Mouse (Mus musculus): ENCODE results near the gene Taf6. TPM values are rescaled to one million over a fixed set of nuclear protein-coding genes. Genes with fewer than 3 reads are reported as not detected.
A peak's percentile ranks its signal among the peaks of the same experiment; 100 is the strongest.
"Not testable (repeated sequence)": the region's sequence is repeated elsewhere in the genome, so short reads cannot be mapped to it uniquely, and the experiment has no call there.

The Taf6 gene
- polyA plus RNA-seq, 1 experiment from 2014 or later: 109 TPM

DNA sequence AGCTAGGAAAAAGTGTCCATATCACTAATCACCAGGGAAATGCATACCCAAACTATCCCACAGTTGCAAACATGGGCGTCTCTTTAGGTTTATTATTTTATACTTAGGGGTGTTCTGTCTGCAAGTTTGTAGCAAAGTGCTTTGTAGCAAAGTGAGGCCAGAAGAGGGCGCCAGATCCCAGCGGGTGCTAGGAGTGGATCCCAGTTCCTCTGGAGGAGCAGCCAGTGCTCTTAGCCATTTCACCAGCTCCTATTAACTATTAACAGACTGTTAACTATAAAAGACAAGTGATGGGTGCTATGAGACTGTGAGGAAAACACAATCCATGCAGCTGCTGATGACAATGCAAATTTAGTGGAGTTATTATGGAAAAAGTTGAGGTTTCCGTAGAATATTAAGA, 34.9 kb upstream of the Taf6 start:
- Histone ChIP-seq H3K4me1 (ENCODE audit: control insufficient read depth, insufficient read depth, low read length) (no peaks in the 10 kb centered on the region), H3K4me3 (ENCODE audit: low read length) (no peak overlapping the region), H3K27ac (ENCODE audit: low read depth, low read length) (no peak overlapping the region), H3K4me2 (replicated peaks; ENCODE audit: low read depth, low read length) (no peak overlapping the region), H3K36me3 (ENCODE audit: control insufficient read depth, insufficient read depth, low read length) (no peaks in the 10 kb centered on the region), H3K27me3 (ENCODE audit: control insufficient read depth, insufficient read depth, low read length) (no peaks in the 10 kb centered on the region), H3K9ac (ENCODE audit: low read depth, low read length) (no peak overlapping the region), H3K9me3 (ENCODE audit: control insufficient read depth, low read length) (peaks cover 2% of the 10 kb centered on the region; the same call in 1 of the 2 replicates)
- 26% methylated on average over 4 of the region's 4 CpGs for WGBS
- 0 out of 2 replicates have a peak, but pooled peaks have one; percentile 52 for ATAC-seq (ENCODE audit: low FRiP score, low TSS enrichment)

DNA sequence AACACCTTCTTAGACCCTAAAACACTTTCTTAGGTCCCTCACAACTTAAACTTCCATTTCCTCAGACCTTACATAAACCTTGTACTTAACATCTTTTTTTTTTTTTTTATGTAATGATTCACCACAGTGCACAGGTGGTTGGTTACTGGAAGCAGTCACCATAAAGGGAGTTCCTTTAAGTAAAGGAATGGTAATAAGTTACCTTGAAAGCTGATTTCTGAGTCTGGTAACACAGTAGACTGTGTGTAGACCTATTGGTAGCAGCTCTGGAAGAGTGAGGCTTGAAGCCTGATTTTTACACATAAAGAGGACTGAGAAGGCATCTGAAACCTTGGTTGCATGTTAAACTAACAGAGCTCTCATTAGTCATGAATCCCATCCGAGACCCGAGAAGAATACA, 32.6 kb upstream of the Taf6 start:
- Histone ChIP-seq H3K9me3 (ENCODE audit: control insufficient read depth, low read length) (peaks cover 13% of the 10 kb centered on the region; the same call in 1 of the 2 replicates), H3K27ac (ENCODE audit: low read depth, low read length) (peak overlapping the region; percentile 77; the same call in 1 of the 2 replicates), H3K9ac (ENCODE audit: low read depth, low read length) (no peak overlapping the region), H3K4me3 (ENCODE audit: low read length) (no peak overlapping the region), H3K27me3 (ENCODE audit: control insufficient read depth, insufficient read depth, low read length) (no peaks in the 10 kb centered on the region), H3K4me2 (replicated peaks; ENCODE audit: low read depth, low read length) (no peak overlapping the region), H3K4me1 (ENCODE audit: control insufficient read depth, insufficient read depth, low read length) (no peaks in the 10 kb centered on the region), H3K36me3 (ENCODE audit: control insufficient read depth, insufficient read depth, low read length) (no peaks in the 10 kb centered on the region)
- peak; percentile 66; the same call in 1 of the 2 replicates for ATAC-seq (ENCODE audit: low FRiP score, low TSS enrichment)
- WGBS: 21% methylated on average over 2 of the region's 2 CpGs

GRCm38 (mm10) chr5:138216632-138217031, 29.4 kb upstream of the Taf6 start:
- peaks cover 17% of the 10 kb centered on the region; the same call in 1 of the 2 replicates for H3K9me3 ChIP-seq (ENCODE audit: control insufficient read depth, low read length)
- H3K9ac ChIP-seq (ENCODE audit: low read depth, low read length); H3K36me3 ChIP-seq (ENCODE audit: control insufficient read depth, insufficient read depth, low read length); H3K4me1 ChIP-seq (ENCODE audit: control insufficient read depth, insufficient read depth, low read length); H3K27ac ChIP-seq (ENCODE audit: low read depth, low read length); H3K4me2 ChIP-seq (replicated peaks; ENCODE audit: low read depth, low read length); H3K4me3 ChIP-seq (ENCODE audit: low read length); ATAC-seq (ENCODE audit: low FRiP score, low TSS enrichment); H3K27me3 ChIP-seq (ENCODE audit: control insufficient read depth, insufficient read depth, low read length): not testable (repeated sequence)
- WGBS: 95% methylated on average over 13 of the region's 13 CpGs

- Histone ChIP-seq H3K4me1 (ENCODE audit: control insufficient read depth, insufficient read depth, low read length) (no peaks in the 10 kb centered on the region), H3K9ac (ENCODE audit: low read depth, low read length) (no peak overlapping the region), H3K27me3 (ENCODE audit: control insufficient read depth, insufficient read depth, low read length) (no peaks in the 10 kb centered on the region), H3K4me3 (ENCODE audit: low read length) (no peak overlapping the region), H3K9me3 (ENCODE audit: control insufficient read depth, low read length) (peaks cover 6% of the 10 kb centered on the region; the same call in 1 of the 2 replicates), H3K36me3 (ENCODE audit: control insufficient read depth, insufficient read depth, low read length) (no peaks in the 10 kb centered on the region), H3K4me2 (replicated peaks; ENCODE audit: low read depth, low read length) (no peak overlapping the region), H3K27ac (ENCODE audit: low read depth, low read length) (no peak overlapping the region)
- WGBS: 89% methylated on average over 4 of the region's 4 CpGs
- no peak for ATAC-seq (ENCODE audit: low FRiP score, low TSS enrichment)
Observed at GRCm38 (mm10) chr5:138207873-138208272, 20.6 kb upstream of the Taf6 start.

DNA sequence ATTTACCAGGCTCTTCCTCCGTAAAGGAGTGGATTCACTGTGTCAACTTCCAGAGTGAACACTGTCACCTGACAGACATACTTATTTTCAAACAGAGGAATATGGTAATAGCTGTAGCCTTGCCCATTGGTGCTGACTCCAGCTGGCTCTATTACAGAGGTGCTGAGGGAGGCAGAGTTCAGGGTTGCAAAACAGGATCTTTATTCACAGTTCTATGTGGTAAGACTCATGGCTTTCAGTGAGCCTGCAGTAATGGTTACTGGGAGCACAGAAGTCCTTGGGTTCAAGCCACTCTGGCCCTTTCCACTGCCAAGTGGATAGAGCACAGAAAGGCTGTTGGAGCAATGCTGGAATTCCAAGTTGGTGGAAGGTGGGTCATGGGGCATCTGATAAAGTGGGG, 20.0 kb upstream of the Taf6 start:
- Histone ChIP-seq H3K27me3 (ENCODE audit: control insufficient read depth, insufficient read depth, low read length) (no peaks in the 10 kb centered on the region), H3K4me2 (replicated peaks; ENCODE audit: low read depth, low read length) (no peak overlapping the region), H3K27ac (ENCODE audit: low read depth, low read length) (no peak overlapping the region), H3K4me1 (ENCODE audit: control insufficient read depth, insufficient read depth, low read length) (no peaks in the 10 kb centered on the region), H3K4me3 (ENCODE audit: low read length) (no peak overlapping the region), H3K9me3 (ENCODE audit: control insufficient read depth, low read length) (peaks cover 6% of the 10 kb centered on the region; the same call in 1 of the 2 replicates), H3K36me3 (ENCODE audit: control insufficient read depth, insufficient read depth, low read length) (no peaks in the 10 kb centered on the region), H3K9ac (ENCODE audit: low read depth, low read length) (no peak overlapping the region)
- no peak for ATAC-seq (ENCODE audit: low FRiP score, low TSS enrichment)
- WGBS: 91% methylated on average over 1 of the region's 1 CpGs

GRCm38 (mm10) chr5:138202086-138202485, 14.8 kb upstream of the Taf6 start:
- ATAC-seq (ENCODE audit: low FRiP score, low TSS enrichment): no peak
- Histone ChIP-seq H3K4me2 (replicated peaks; ENCODE audit: low read depth, low read length) (no peak overlapping the region), H3K27ac (ENCODE audit: low read depth, low read length) (no peak overlapping the region), H3K9ac (ENCODE audit: low read depth, low read length) (no peak overlapping the region), H3K4me1 (ENCODE audit: control insufficient read depth, insufficient read depth, low read length) (no peaks in the 10 kb centered on the region), H3K36me3 (ENCODE audit: control insufficient read depth, insufficient read depth, low read length) (no peaks in the 10 kb centered on the region), H3K4me3 (ENCODE audit: low read length) (no peak overlapping the region), H3K9me3 (ENCODE audit: control insufficient read depth, low read length) (peaks cover 6% of the 10 kb centered on the region; the same call in 1 of the 2 replicates), H3K27me3 (ENCODE audit: control insufficient read depth, insufficient read depth, low read length) (no peaks in the 10 kb centered on the region)
- 83% methylated on average over 3 of the region's 3 CpGs for WGBS

DNA sequence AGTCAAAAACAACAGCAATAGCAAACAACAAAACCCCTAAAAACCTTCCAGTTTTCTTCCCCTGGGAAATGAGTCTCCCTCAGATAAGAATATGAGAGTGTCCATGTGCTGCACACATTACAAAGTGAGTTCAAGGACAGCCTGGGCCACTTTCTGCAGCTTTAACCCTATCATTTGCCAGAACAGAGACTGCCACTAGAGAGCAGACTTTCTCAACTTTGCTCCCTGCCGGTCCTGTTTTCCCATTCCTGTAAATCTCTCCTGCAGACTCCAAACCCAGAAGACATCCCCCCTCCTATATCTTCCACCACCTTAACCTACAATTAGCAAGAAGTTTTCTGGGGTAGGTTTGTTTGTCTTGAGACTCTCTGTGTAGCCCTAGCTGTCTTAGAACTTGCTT, 12.3 kb upstream of the Taf6 start:
- Histone ChIP-seq H3K4me3 (ENCODE audit: low read length) (no peak overlapping the region), H3K9ac (ENCODE audit: low read depth, low read length) (no peak overlapping the region), H3K4me1 (ENCODE audit: control insufficient read depth, insufficient read depth, low read length) (0 out of 2 replicates have a peak, but pooled peaks cover 4% of the 10 kb centered on the region), H3K4me2 (replicated peaks; ENCODE audit: low read depth, low read length) (no peak overlapping the region), H3K27me3 (ENCODE audit: control insufficient read depth, insufficient read depth, low read length) (no peaks in the 10 kb centered on the region), H3K36me3 (ENCODE audit: control insufficient read depth, insufficient read depth, low read length) (no peaks in the 10 kb centered on the region), H3K27ac (ENCODE audit: low read depth, low read length) (no peak overlapping the region), H3K9me3 (ENCODE audit: control insufficient read depth, low read length) (peaks cover under 1% of the 10 kb centered on the region; the same call in 1 of the 2 replicates)
- no peak for ATAC-seq (ENCODE audit: low FRiP score, low TSS enrichment)
- 13% methylated on average over 1 of the region's 1 CpGs for WGBS

DNA sequence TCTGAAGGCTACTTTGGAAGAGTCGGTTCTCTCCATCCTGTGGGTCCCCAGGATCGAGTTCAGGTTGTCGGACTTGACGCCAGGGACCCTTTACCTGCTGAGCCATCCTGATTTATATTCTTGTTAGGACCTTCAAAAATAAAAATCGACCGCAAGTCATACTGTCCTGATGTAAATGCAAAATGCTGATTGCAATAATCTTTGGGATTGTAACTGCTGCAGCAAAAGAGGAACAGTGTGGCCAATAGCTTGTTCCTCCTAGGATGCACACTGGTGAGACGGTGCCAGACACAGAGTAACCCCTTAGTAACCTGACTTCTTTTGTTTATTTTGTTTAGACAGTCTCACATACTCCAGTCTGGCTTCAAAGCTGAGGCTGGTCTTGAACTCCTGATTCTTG, 8.2 kb upstream of the Taf6 start:
- H3K9ac ChIP-seq (ENCODE audit: low read depth, low read length): peak overlapping the region; percentile 80; the same call in 1 of the 2 replicates
- ATAC-seq (ENCODE audit: low FRiP score, low TSS enrichment): no peak

DNA sequence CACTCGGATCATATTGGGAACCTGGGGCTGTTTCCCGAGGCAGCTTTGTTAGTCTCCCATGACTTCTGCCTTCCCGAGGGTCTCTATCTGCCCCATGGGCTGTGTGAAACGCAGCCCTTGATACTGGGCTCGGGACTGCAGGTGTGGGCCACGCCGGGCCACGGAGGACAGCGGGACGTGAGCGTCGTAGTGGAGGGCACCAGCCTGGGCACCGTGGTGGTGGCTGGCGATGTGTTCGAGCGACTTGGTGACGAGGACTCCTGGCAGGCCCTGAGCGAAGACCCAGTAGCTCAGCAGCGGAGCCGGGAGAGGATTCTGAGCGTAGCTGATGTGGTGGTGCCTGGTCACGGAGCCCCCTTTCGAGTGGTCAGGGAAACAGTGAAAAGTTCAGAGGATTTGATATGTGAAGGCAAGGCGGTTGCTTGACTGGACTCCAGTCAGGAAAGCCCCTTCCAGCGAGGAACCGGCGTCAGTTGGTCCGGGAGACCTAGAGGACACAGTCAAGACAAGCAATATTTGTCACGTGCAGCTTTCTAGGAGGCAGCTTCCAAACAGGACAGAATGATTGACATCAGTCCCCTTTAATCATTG, 7.6 kb upstream of the Taf6 start:
- no peaks in the 10 kb centered on the region for H3K27me3 ChIP-seq (ENCODE audit: control insufficient read depth, insufficient read depth, low read length)
- under 1% methylated on average over 29 of the region's 29 CpGs for WGBS
- H3K9ac ChIP-seq (ENCODE audit: low read depth, low read length): peak overlapping the region; percentile 80
- 0 out of 2 replicates have a peak, but pooled peaks cover 4% of the 10 kb centered on the region for H3K4me1 ChIP-seq (ENCODE audit: control insufficient read depth, insufficient read depth, low read length)
- no peaks in the 10 kb centered on the region for H3K9me3 ChIP-seq (ENCODE audit: control insufficient read depth, low read length)
- peak overlapping the region; percentile 75 for H3K4me3 ChIP-seq (ENCODE audit: low read length)
- H3K4me2 ChIP-seq (replicated peaks; ENCODE audit: low read depth, low read length): peak overlapping the region; percentile 97
- H3K36me3 ChIP-seq (ENCODE audit: control insufficient read depth, insufficient read depth, low read length): peaks cover 19% of the 10 kb centered on the region; the same call in 1 of the 2 replicates
- H3K27ac ChIP-seq (ENCODE audit: low read depth, low read length): peak overlapping the region; percentile 90
- ATAC-seq (ENCODE audit: low FRiP score, low TSS enrichment): peak; percentile 73

More for the DNA sequence above, 8.2 kb upstream of the Taf6 start:
- 67% methylated on average over 7 of the region's 7 CpGs for WGBS
- Histone ChIP-seq H3K4me3 (ENCODE audit: low read length) (peak overlapping the region; percentile 75; the same call in 1 of the 2 replicates), H3K4me2 (replicated peaks; ENCODE audit: low read depth, low read length) (peak overlapping the region; percentile 97), H3K4me1 (ENCODE audit: control insufficient read depth, insufficient read depth, low read length) (0 out of 2 replicates have a peak, but pooled peaks cover 4% of the 10 kb centered on the region), H3K27me3 (ENCODE audit: control insufficient read depth, insufficient read depth, low read length) (no peaks in the 10 kb centered on the region), H3K9me3 (ENCODE audit: control insufficient read depth, low read length) (no peaks in the 10 kb centered on the region), H3K27ac (ENCODE audit: low read depth, low read length) (peak overlapping the region; percentile 90; the same call in 1 of the 2 replicates), H3K36me3 (ENCODE audit: control insufficient read depth, insufficient read depth, low read length) (peaks cover 17% of the 10 kb centered on the region; the same call in 1 of the 2 replicates)
